Mouse (Mus musculus): Measurements from ENCODE around the gene Sycn.

Gene Sycn

GRCm38 (mm10) chr7:28586663-28587411 is 46.2 kb downstream of the Sycn start:
- peak; percentile 61 for DNase-seq (ENCODE audit: low spot score)

GRCm38 (mm10) chr7:28587644-28588043 is 47.0 kb downstream of the Sycn start:
- no peak for DNase-seq (ENCODE audit: low spot score)

Data from lung, postnatal 25 days (tissue).